Mouse (Mus musculus) regulatory T cell (primary cell): ENCODE measurements around the gene Cdk17.

Source experiments
- in situ Hi-C: fragments of 300-600 bp; cut with MboI, MseI; formaldehyde crosslinking; loops from one replicate; pipeline ENCODE4 v1.15.1; 2025; ENCODE audit warnings: high pct_unique_total_duplicates

Gene Cdk17

DNA sequence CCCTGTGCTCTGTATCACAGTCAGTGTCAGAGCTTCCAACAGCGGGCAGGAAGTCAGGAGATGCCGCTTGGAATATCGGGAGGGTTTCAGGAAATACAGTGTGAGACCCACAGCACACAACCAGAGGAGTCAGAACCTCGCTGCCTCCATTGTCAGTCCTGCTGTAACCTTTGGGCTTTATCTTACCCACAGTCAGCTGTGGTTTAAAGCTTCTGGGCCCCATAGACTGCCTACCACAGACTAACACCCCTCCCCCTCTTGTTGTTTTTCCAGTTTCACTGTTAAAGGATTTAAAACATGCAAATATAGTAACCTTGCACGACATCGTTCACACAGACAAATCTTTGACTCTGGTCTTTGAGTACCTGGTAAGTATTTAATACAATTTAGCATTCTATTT is 65.1 kb downstream of the Cdk17 start:
- in situ Hi-C loops = loop anchor here (10.0 kb wide), 1 partner anchor 61 kb away; the partner anchor contains the start of gene Cdk17

DNA sequence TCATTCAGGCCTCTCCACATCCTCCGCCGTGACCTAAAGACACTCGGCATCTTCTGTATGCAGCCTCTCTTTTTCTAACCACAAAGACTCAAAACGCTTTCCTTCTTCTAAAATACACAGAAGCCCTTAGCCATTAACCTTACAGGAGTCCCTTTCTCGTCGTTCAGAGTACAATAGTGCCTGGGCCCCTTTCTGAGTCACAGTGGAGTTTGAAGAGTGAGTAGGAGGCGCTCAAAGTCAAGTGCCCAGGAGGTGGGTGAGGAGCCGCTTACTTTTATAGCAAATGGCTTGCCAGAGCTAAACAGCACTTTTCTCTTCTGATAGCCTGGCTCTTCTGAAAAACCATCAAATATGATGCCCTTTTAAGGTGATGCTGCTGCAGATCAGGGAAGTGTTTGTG is 67.2 kb downstream of the Cdk17 start:
- in situ Hi-C loops = loop anchor here (10.0 kb wide), 1 partner anchor 63 kb away; the partner anchor contains the start of gene Cdk17

DNA sequence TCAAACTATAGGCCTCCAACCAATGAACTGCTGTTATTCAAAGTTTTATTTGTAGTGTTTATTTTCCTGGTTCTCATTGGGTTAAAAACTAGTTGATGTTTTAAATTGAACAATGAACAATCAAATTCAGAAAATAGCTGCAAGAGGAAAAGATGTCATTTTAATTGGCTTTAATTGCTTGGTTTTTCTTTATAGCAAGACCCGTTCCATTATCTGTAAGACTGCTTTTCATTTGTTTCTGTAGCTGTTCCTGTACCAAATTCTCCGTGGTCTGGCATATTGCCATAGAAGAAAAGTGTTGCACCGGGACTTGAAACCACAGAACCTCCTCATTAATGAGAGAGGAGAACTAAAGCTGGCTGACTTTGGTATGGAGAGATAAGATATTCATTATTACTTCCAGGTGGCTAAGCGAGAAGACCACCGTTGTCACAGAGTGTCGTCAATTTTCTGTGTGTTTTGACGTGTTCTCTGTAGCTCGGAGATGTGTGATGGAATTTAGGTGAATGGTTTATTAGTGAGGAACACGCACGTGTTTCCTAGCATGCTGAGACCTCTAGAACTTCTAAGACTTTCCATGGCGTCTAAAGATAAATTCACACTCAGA is 67.8 kb downstream of the Cdk17 start:
- in situ Hi-C loops = loop anchor here (10.0 kb wide), 1 partner anchor 64 kb away; the partner anchor contains the start of gene Cdk17

DNA sequence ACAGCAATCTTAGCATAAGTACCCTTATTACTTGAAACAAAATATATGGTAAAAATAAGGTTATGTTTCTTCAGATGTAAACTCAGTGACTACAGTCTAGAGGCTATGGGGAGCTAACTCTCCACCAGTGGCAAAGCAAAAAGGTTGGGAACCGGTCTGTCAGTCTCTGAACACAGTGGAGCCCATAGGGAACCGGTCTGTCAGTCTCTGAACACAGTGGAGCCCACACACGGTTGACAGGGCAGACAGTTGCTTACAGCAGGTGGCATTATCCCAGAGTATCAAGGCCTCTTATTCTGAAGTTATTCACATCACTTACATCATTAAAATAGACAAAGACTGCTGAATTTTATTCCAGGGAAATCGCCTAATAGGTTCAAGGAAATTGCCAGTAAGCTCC is 70.8 kb downstream of the Cdk17 start:
- in situ Hi-C loops = loop anchor here (5.0 kb wide), 1 partner anchor 49 kb away; no protein-coding TSS in a partner anchor

DNA sequence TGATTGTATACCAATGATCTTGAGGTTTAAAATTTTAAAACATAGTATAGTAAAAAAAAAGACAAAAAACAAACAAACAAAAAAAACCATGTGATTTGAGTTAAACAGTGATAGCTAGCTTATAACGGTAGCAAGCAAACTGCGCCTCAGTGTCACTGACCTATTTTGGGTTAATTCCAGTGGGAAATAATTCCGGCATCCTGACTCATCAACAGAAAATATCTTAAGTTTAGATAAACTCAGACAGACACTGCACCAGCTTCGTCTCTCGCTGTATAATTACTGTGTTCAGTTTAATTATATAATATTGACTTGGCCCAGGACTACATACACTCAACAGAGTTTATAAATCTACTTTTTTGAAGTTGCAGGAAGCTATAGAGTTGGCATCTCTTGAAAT is 71.2 kb downstream of the Cdk17 start:
- in situ Hi-C loops = loop anchor here (5.0 kb wide), 1 partner anchor 50 kb away; no protein-coding TSS in a partner anchor

DNA sequence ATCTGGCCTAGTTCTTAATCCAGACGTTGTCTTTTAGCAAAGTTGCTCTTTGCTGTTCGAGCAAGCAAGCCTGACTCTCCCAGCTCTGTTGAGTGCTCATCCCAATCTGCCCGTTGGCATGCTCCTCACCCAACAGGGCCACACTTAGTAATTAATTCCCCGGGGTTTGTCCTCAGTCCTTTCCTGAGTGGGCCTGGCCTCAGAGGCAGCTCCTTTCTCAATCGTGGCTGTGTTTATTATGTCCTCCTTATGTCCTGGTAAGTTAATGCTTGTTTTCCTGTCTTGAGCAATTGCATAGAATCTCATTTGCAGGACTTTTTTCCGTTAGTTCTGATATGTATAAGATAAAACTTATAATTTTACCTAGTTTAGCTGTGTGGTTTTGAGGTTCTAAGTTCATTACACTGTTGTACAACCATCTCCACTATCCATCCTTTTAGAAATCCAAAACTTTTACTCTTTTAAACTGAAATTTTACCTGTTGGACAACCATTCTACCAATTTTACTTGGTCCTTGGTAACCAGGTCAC is 73.1 kb downstream of the Cdk17 start:
- in situ Hi-C loops = loop anchor here (5.0 kb wide), 1 partner anchor 51 kb away; no protein-coding TSS in a partner anchor

DNA sequence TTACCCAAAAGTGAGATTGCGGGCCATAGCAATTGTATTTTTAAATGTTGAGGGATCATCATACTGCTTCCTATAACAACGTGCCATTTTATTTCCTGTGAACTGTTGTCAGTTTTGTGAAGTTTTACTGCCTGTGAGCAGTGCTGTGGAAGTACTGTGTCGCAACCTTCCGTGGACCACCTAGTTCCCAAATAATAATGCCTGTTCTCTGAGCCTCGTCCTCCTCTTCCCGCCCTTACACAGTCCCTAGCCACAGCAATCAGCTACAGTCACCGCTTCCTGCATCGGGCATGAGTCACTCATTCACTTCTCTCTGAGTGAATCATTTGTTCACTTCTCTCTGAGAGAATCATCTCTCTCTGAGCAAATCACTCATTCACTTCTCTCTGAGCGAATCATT is 74.0 kb downstream of the Cdk17 start:
- in situ Hi-C loops = loop anchor here (5.0 kb wide), 1 partner anchor 52 kb away; no protein-coding TSS in a partner anchor

DNA sequence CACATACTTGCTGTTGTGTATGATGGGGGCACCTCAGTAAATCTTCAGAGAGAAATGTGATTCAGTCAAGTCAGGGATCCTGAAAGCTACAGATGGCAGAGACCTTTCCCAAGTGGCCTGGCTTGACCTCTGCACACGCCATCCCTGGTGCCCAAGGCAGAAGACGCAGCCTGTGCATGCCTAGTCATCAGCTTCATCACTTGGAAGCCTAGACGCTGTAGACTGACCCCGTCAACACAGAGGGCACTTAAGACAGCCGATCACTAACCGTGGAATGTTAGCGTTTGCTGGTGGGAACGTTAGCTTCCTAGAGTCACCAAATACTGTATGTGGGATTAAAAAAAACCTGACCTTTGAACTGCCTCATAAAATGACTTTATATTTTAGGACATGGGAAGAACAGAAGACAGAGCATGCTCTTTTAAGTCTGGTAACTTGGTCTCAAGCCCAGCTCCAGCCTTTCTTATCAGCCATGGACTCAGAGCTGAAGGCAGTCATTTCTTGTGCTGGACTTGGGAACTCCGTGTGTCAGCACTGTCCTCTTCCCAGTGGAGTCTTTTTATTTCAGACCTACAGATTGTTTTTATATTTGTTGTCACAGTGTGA is 78.6 kb downstream of the Cdk17 start:
- in situ Hi-C loops = no loop called here

DNA sequence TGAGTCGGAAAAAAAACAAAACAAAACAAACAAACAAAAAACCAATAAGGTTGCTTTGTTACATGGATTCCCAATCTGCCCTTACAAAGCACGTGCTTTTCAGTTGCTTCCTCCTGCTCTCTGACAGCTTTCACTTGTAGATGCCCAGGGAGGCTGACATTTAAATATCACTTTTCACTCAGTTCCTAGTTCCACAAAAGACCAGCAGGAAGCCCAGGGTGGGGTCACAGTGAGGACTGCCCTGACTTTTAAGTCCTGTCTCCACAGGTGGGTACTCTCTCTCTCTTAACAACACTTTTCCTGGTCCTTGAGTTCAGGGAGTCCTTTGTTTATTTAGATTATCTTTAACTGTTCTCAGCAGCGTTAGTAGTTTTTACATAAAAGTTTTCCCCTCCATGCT is 81.5 kb downstream of the Cdk17 start:
- in situ Hi-C loops = no loop called here

DNA sequence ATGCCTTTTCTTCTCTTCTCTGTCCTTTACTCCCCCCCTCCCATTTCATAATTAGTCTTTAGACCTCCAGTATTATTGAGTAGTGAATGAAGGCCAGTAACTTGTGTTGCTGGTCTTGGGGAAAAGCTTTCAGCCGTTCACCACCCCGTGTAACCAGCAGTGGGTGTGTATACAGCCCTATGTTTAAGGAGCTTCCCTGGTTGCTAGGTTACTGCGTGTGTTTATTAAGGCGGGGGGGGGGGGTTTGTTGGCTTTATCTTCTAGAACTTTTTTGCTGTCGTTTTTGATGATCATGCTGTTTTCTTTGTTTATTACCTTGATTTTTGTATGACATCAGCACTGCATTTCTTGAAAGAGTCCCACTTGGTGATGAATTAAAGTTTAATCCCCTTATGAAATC is 82.2 kb downstream of the Cdk17 start:
- in situ Hi-C loops = no loop called here

DNA sequence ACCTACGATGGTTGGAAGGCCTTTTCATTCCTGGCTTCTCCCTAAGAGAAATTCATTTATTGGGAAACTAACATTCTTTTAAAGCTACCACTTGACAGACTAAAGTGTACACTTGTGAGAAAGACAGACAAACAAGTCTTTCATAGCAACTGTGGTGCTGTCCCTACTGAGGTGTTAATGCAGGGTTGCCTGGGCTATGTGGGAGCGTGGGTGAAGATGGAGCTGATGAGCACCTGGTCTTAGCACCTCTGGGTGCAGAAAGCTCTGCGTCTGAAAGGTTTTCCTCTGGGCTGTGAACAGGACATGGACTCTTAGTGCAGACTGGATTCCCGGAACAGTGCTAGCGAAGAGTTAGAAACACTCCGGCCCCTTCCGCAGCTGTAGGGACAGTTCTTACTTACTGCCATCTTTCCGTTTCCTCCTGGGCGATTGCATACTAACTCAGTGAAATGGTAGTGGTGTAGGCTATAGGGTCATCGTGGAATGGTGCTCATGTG is 83.6 kb downstream of the Cdk17 start:
- in situ Hi-C loops = no loop called here

DNA sequence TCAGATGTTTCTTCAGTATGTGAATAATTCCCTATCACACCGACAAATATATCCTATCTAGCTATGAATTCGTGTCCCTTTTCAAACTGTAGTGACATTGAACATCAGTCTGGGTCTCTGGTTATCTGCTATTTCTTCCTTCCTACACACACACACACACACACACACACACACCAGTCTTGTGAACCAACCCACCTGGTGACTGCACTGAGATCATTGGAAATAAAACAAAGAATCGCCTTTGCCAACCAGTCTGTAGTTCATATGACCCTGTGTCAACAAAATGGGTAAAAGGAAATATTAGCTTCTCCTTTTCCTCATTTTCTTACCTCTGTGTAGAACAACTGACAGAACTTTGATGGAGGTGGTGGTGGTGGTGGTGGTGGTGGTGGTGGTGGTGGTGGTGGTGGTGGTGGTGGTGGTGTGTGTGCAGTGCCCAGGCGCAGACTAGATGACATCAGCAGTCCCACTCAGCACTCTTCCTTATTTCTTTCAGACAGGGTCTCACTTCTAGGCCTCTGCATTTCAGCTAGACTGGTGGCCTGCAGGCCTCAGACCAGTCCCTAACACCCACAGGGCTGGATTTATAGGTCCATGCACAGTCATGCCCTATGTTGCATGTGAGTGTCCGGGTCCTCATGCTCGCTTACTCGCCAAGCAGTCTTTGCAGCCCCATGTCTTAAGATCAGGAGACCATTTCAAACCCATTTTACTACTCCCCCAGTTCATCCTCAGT is 85.7 kb downstream of the Cdk17 start:
- in situ Hi-C loops = no loop called here

DNA sequence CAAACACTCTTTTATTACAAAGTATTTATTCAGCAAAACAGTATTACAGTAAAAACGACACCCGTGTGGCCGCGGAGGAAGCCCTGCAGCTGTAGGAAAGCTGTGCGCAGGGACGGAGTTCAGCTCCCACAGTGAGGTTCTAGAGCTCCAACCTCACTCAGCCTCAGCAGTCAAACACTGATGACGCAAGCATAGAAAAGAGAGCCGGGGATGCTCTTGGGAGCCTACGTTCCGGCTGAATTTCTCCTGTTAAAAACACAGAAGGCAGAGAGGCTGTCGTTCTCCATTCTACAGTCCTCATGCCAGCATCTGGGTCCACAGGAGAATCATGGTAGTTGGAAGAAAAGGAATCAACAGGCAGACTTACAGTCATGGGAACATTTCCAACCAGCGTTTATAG is 86.7 kb downstream of the Cdk17 start:
- in situ Hi-C loops = no loop called here

DNA sequence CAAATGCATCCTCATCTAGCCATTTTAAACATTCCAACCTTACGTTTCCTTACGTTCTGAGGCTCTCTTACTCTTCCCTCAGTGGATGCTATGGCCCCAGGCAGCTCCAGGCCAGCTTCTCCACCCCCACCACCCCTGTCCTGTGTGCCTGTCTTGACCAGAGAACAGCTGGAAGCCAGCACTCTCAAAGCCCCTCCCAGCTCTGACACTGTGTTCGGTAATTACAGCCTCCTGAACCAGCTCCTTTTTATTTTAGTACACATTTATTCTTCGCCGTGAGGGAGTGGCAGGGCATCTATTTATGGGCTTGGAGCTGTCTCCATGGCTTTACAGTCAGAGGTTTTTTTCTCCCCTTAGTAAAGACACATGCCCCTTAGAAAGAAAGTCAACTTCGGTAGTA is 87.2 kb downstream of the Cdk17 start:
- in situ Hi-C loops = no loop called here

DNA sequence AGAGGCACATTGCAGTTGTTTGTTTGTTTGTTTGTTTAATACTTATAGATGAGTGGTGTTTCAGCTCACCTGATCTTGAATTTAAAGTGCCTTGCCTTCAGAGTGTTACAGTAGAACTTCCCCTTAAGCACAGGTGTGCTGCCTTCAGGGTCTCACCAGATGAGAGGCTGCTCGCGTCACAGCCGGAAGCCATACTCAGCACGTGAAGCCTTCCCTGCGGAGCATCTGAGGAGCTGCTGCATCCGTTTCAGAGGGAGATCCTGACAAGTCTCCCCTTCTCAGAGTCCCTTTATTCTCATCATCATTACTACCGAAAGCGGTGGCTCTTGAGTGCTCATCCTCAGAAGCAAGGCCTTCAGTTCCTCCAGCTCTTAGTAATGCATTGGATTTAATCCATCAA is 87.7 kb downstream of the Cdk17 start:
- in situ Hi-C loops = no loop called here

DNA sequence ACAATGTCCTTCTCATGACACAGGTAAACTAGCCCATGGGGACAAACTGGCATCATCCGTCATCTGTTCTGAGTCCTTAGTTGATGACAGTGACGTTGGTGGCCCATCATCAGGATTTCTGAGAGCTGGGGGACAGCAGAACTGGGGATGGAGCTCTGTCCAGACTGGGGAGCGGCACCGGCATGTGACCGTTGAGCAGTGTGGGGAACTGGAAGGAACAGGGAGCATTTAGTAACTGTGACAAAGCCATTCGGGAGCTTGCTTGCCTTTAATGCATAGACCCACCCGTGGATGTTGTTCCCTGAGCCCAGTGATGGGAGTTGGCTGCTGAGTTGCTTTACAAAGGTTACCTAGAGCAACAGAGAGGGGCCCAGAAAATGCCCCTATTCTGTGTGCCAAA is 89.2 kb downstream of the Cdk17 start:
- in situ Hi-C loops = loop anchor here (25.0 kb wide), 1 partner anchor 188 kb away; no protein-coding TSS in a partner anchor

DNA sequence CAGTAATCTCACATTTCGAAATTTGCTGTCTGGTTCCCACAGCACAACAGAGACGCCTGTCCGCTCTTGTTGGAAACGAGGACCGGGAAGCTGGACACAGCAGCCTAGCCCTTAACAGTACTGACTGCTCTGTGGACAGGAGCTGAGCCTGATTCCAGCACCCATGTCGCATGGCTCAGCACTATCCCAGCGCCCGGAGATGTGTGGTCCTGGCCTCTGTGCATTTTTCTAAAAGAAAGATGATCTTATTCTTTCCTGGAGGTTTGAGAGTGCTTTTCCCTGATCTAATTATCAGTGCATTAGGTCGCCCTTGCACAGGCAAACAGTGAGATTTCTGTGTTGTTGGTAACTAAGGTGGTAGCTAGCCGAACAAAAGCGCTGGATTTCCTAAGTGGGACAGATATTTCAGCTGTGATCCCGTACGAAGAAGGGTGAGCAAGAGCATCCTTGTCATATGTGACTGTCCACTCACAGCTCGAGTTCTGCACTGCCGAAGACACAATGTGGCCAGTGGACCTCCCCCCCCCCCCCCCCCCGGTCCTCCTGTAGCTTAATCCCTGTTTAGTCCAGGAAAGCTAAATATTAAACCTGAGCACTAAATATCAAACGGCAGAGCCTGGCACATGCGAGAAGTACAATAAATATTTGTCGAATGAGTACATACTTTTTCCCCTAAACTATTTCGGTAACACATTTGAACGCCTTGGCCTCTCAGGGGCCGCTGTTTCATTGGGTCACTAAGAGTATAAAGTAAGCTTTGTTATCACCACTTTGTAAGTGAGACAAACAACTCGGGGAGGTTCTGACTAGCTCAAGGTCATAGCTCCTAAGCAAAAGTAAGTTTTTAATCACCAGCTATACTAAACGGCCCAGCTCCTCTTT is 90.0 kb downstream of the Cdk17 start:
- in situ Hi-C loops = loop anchor here (25.0 kb wide), 1 partner anchor 188 kb away; no protein-coding TSS in a partner anchor

DNA sequence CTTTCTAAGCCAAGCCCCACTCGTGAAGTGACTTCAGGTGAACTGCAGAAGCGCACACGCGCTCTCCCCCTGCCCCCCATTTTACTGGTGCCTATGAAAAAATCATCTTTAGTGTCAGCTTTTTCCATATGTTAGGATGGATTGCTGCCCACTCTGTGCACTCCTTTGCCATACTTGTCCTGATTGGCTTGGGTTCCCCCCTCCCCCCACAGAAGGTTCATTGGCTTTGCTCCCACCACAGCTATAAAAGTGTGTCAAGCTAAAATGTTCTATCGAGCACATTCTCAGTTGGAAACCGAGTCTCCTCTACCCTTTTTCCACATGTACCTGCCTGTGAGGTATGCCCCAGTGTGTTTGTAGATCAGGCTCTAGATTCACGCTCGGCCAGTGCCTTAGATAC is 90.8 kb downstream of the Cdk17 start:
- in situ Hi-C loops = loop anchor here (25.0 kb wide), 1 partner anchor 189 kb away; no protein-coding TSS in a partner anchor

DNA sequence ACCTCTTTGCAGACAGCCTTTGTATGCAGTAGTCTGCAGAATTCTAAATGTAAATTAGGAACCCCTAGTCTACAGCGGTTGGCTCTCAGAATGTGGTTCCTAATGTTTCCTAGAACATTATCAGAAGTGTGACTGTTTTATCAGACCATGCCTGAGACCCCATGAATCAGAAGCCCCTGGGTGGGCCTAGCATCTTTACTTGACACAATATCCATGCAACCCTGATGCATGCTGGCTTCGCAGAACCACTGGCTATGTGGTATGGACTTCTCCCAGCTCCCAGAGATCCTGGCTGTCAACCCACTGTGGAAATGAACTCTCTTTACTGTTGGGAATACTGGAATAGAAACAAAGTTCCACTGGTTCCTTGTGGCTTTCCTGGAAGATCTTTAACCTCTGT is 92.0 kb downstream of the Cdk17 start:
- in situ Hi-C loops = loop anchor here (25.0 kb wide), 1 partner anchor 190 kb away; no protein-coding TSS in a partner anchor

DNA sequence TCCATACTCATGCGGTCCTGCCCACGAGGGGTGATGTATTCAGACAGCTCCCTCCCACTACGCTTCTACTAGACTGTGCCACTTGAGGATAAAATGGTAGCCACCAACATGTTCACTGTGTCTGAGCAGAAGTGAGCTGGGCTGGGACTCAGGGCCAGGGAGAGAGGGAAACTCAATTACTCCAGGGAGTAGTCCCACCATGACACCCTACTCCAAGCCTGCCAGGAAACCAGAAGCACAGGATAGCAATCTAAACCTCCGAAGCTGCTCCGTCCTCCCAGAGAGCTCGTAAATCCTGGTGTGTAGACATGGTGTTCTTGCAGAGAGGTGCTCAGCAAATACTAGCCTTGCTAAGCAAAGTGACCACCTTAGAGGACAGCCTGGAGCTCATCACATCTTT is 92.5 kb downstream of the Cdk17 start:
- in situ Hi-C loops = loop anchor here (25.0 kb wide), 1 partner anchor 191 kb away; no protein-coding TSS in a partner anchor

DNA sequence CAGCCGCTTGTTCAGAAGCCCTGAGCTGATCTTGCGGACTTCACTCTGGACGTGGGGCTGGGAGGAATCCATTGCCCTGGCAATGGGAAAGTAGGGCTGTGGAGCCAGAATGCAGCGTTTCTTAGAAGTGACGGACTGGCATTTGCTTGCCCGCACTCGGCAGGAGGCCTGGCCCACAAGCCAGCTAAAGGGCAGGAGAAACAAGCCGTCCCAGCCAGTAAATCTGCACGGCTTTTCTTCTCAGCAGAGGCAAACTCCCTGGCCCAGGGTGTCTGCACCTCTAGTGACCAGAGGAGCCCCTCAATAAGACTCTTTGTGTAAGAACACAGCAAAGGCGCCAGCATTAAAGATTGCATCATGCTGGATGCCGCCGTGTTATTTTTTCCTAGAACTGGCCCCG is 94.6 kb downstream of the Cdk17 start:
- in situ Hi-C loops = loop anchor here (25.0 kb wide), 1 partner anchor 193 kb away; no protein-coding TSS in a partner anchor
